Mouse (Mus musculus) kidney, postnatal 0 days (tissue): Measurements from ENCODE around the gene Gfod1. TPM values are rescaled to one million over a fixed set of nuclear protein-coding genes. Genes with fewer than 3 reads are reported as not detected.

Experiments used
- ATAC-seq: fragments of 200-750 bp; cut with Nextera tagmentation; replicated peaks from 2 replicates; pipeline ENCODE4 v1.8.0; 2017; ENCODE audit warnings: low read depth, moderate number of reproducible peaks, moderate TSS enrichment, moderate library complexity; ENCODE audit not compliant: low FRiP score
- DNase-seq: peaks from one replicate; pipeline ENCODE4 v3.0.0-alpha.2; 2016; ENCODE audit warnings: low spot score
- H3K27ac ChIP-seq: fragments of 300-500 bp; sonication (generic); 2 replicates; pipeline ENCODE4 v1.5.1; 2014; ENCODE audit warnings: mild to moderate bottlenecking
- H3K27me3 ChIP-seq: fragments of 300-500 bp; sonication (generic); 2 replicates; pipeline ENCODE4 v1.6.1; 2014; ENCODE audit warnings: low read length, mixed read lengths; ENCODE audit not compliant: insufficient read depth
- H3K36me3 ChIP-seq: fragments of 300-500 bp; sonication (generic); 2 replicates; pipeline ENCODE4 v1.6.1; 2014; ENCODE audit warnings: low read length, mixed read lengths; ENCODE audit not compliant: insufficient read depth
- H3K4me1 ChIP-seq: fragments of 300-500 bp; sonication (generic); replicated peaks from 2 replicates; pipeline ENCODE4 v1.6.1; 2014; ENCODE audit warnings: antibody characterized with exemption, low read length, mixed read lengths; ENCODE audit not compliant: insufficient read depth
- H3K4me2 ChIP-seq: fragments of 300-500 bp; sonication (generic); 2 replicates; pipeline ENCODE4 v1.6.1; 2014; ENCODE audit warnings: mild to moderate bottlenecking, low read length, moderate library complexity, mixed read lengths
- H3K4me3 ChIP-seq: fragments of 300-500 bp; sonication (generic); replicated peaks from 2 replicates; pipeline ENCODE4 v1.5.1; 2014; ENCODE audit warnings: low read depth, low read length
- H3K9ac ChIP-seq: fragments of 300-500 bp; sonication (generic); 2 replicates; pipeline ENCODE4 v1.6.1; 2014; ENCODE audit warnings: low read depth, low read length
- H3K9me3 ChIP-seq: fragments of 300-500 bp; sonication (generic); replicated peaks from 2 replicates; pipeline ENCODE4 v1.6.1; 2016; ENCODE audit warnings: low read length, inconsistent platforms, mixed read lengths
- CTCF ChIP-seq: IDR thresholded peaks from 2 replicates; pipeline ENCODE4 v1.5.1; 2016; ENCODE audit warnings: antibody characterized with exemption, low read depth, mild to moderate bottlenecking, moderate library complexity
- WGBS: fragments of 180-500 bp; shearing (Covaris S2); extraction: QIAGEN DNeasy Blood & Tissue Kit; methylation state at CpG from one replicate; pipeline ENCODE4 v1.1.7; 2014; 5-methylcytosine and 5-hydroxymethylcytosine counted together
- polyA plus RNA-seq: library from polyadenylated mRNA; unstranded; fragments of >200 nt; fragmentation: Nextera tagmentation; extraction: Ambion mirVana; gene quantifications from 2 replicates; pipeline ENCODE4 v1.2.1, GENCODE M21; 2015

Gene Gfod1
- polyA plus RNA-seq, 1 experiment from 2014 or later = 0.34 TPM

GRCm38 (mm10) chr13:43199282-43199681 is 104.7 kb downstream of the Gfod1 start:
- ATAC-seq = no peak
- no peak overlapping the region for H3K9ac ChIP-seq

GRCm38 (mm10) chr13:43197187-43197586 is 106.8 kb downstream of the Gfod1 start:
- Histone ChIP-seq H3K9me3 (no peaks in the 10 kb centered on the region), H3K9ac (no peak overlapping the region), H3K4me1 (0 out of 2 replicates have a peak, but pooled peaks cover 5% of the 10 kb centered on the region), H3K27ac (no peak overlapping the region), H3K4me2 (no peak overlapping the region), H3K27me3 (no peaks in the 10 kb centered on the region), H3K4me3 (no peak overlapping the region), H3K36me3 (no peaks in the 10 kb centered on the region)
- ATAC-seq = no peak
- TF ChIP-seq CTCF = peak; percentile 58
- WGBS = 61% methylated on average over 6 of the region's 6 CpGs
- no peak for DNase-seq

More at GRCm38 (mm10) chr13:43199282-43199681, 104.7 kb downstream of the Gfod1 start:
- H3K36me3 ChIP-seq = no peaks in the 10 kb centered on the region
- no peaks in the 10 kb centered on the region for H3K9me3 ChIP-seq
- 88% methylated on average over 7 of the region's 7 CpGs for WGBS
- no peak for DNase-seq
- no peak overlapping the region for H3K27ac ChIP-seq
- H3K4me1 ChIP-seq = 0 out of 2 replicates have a peak, but pooled peaks cover 5% of the 10 kb centered on the region
- H3K27me3 ChIP-seq = no peaks in the 10 kb centered on the region
- no peak overlapping the region for H3K4me2 ChIP-seq
- no peak overlapping the region for H3K4me3 ChIP-seq
- TF ChIP-seq CTCF = no peak

- H3K4me1 ChIP-seq = 0 out of 2 replicates have a peak, but pooled peaks cover 13% of the 10 kb centered on the region
- no peaks in the 10 kb centered on the region for H3K36me3 ChIP-seq
- H3K9ac ChIP-seq = no peak overlapping the region
- no peak overlapping the region for H3K27ac ChIP-seq
- 40% methylated on average over 7 of the region's 7 CpGs for WGBS
- H3K27me3 ChIP-seq = no peaks in the 10 kb centered on the region
- no peaks in the 10 kb centered on the region for H3K9me3 ChIP-seq
- no peak; the same call in 1 of the 2 replicates for ATAC-seq
- peak; percentile 56 for TF ChIP-seq CTCF
- no peak overlapping the region for H3K4me3 ChIP-seq
- H3K4me2 ChIP-seq = no peak overlapping the region
- DNase-seq = no peak
These were observed 108.0 kb downstream of the Gfod1 start for GRCm38 (mm10) chr13:43196000-43196399.

- WGBS = 94% methylated on average over 8 of the region's 8 CpGs
- Histone ChIP-seq H3K9me3 (no peaks in the 10 kb centered on the region), H3K4me1 (0 out of 2 replicates have a peak, but pooled peaks cover 13% of the 10 kb centered on the region), H3K27me3 (no peaks in the 10 kb centered on the region), H3K9ac (no peak overlapping the region), H3K36me3 (no peaks in the 10 kb centered on the region), H3K4me2 (no peak overlapping the region), H3K4me3 (no peak overlapping the region), H3K27ac (no peak overlapping the region)
- TF ChIP-seq CTCF = no peak
- ATAC-seq (no peak), DNase-seq (no peak)
These were observed 110.0 kb downstream of the Gfod1 start for GRCm38 (mm10) chr13:43193932-43194331.

- 0 out of 2 replicates have a peak, but pooled peaks cover 13% of the 10 kb centered on the region for H3K4me1 ChIP-seq
- no peak for TF ChIP-seq CTCF
- H3K27ac ChIP-seq = no peak overlapping the region
- no peaks in the 10 kb centered on the region for H3K36me3 ChIP-seq
- 55% methylated on average over 7 of the region's 7 CpGs for WGBS
- ATAC-seq = no peak
- no peaks in the 10 kb centered on the region for H3K27me3 ChIP-seq
- H3K9ac ChIP-seq = no peak overlapping the region
- no peaks in the 10 kb centered on the region for H3K9me3 ChIP-seq
- H3K4me3 ChIP-seq = no peak overlapping the region
- DNase-seq = no peak
- no peak overlapping the region for H3K4me2 ChIP-seq
These were observed 110.7 kb downstream of the Gfod1 start for GRCm38 (mm10) chr13:43193266-43193665.

- DNase-seq = peak; percentile 69
- no peaks in the 10 kb centered on the region for H3K27me3 ChIP-seq
- H3K9ac ChIP-seq = peak overlapping the region; percentile 27; the same call in 1 of the 2 replicates
- ATAC-seq = 0 out of 2 replicates have a peak, but pooled peaks have one; percentile 49
- H3K4me2 ChIP-seq = peak overlapping the region; percentile 54
- H3K27ac ChIP-seq = no peak overlapping the region
- 0 out of 2 replicates have a peak overlapping the region, but pooled peaks have one; percentile 8 for H3K4me3 ChIP-seq
- H3K4me1 ChIP-seq = 0 out of 2 replicates have a peak, but pooled peaks cover 13% of the 10 kb centered on the region
- no peaks in the 10 kb centered on the region for H3K36me3 ChIP-seq
- no peak for TF ChIP-seq CTCF
- H3K9me3 ChIP-seq = no peaks in the 10 kb centered on the region
- 3% methylated on average over 14 of the region's 14 CpGs for WGBS
These were observed 112.2 kb downstream of the Gfod1 start for GRCm38 (mm10) chr13:43191741-43192192.
